Mouse (Mus musculus) fat pad, adult 2 months (tissue): ENCODE results near the gene Mipep.

ENCODE experiments used
- DNase-seq: peaks from one replicate; pipeline ENCODE4 v3.0.0-alpha.2; 2011; ENCODE audit warnings: low read depth, low spot score; ENCODE audit errors: extremely low read depth

Mipep gene

DNA sequence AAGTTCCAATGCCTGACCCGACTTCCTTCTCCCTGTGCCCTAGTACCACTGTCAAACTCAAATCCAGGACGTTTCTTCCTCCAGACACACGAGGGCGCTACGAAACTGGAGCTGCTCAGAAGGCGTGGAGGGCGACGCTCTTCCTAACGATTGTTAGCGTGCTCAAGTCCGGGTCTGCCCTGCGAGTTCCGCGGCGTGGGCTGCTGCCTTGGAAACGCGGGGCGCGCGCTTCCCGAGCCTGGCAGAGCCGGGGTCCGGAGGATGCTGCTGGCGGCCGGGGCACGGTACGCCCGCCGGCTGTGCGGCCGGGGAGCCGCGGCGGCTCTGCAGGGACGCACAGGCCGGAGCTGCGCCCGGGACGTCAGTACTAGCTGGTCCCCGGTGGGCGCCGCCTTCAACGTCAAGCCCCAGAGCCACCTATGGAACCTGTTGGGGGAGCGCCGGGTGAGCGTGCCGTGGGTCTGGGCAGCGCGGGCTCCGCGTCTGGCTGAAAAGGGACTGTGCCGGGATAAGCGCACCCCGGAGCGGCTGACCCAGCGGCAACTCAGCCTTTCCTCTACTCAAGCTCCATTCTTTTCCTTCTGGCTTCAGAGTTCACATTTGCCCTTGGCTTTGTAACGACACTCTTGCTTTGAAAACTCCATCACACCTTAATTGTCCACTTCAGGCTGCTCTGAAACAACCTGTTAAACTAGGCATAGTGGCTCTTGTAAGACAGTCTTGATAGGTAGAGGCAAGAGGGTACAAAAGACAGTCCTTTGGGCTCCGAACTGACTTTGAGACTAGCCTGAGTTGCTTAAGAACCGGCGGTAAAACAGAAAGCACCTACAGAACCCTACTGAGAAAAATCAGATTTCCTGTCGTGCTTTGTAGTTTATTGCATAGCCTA lies at the start of gene Mipep:
TSS of gene Mipep (plus strand) at position 147 of the 889 bp plus-strand sequence.
- peak; percentile 19 for DNase-seq

DNA sequence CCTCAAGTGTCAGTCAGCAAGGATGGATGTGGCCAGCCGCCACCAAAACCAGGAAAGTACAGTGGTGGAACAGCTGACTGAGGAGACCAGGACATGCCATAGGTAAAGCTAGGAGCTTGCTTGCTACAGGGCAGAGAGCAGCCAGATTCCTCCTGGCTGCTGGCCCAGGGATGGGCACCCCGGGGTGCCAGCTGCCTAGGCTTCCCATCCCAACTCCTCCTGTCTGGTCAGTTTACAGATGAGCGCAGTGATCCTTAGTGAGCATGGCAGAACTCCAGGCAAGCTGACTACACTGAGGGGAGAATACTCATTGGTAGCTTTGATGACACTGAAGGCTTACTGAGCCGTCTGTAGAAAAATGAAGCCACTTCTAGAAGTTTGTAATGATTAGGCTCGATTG lies 49.2 kb upstream of the Mipep start:
- no peak for DNase-seq

GRCm38 (mm10) chr14:60735848-60736547 lies 48.4 kb upstream of the Mipep start:
- DNase-seq, result no peak

DNA sequence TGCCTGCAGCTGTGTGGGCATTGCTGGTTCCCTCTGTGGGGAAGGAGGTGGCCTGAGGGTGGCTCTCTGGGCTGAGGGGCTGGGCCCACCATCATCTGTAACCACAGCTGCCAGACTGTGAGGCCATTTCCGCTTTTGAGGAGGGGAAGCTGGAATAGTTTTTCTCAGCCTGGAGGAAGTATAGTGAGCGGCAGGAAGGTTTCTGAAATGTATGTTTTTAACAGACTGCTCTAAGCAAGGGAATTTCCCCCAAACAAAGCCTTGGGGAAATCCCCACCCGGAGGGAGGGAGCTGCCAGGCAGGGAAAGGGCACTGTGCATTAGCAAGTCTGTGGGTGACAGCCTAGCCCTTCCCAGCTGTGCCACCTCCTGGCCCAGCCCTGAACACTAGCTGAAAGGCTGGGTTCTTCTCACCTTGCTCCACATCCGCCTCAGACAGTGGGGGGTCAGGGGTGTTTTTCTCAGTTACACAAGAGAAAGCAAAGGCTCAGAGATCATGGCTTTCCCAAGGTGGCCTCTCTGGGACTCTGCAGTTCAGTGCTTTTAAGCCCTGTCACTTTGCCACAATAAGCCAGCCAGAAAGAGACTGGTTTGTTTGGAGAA lies 47.7 kb upstream of the Mipep start:
- no peak for DNase-seq

DNA sequence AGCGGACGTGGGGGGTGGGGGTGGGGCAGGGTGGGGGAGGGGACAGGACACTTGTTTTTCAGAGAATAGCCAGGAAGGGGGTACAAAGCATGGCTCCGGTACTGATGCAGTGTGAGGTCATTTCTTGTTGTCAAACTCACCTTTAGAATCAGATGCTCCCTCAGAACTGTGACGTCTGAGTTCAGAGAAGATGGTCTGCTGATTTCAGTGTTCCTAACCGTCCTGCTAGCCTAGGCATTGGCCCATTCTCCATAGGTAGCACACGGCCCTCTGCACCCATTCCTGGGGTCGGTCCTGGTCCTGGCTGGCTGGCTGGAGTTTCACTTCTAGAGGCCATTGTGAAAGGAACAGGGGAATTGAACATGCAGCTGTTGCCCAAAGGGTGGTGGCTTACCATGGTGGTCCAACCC lies 47.2 kb upstream of the Mipep start:
- DNase-seq, result no peak

DNA sequence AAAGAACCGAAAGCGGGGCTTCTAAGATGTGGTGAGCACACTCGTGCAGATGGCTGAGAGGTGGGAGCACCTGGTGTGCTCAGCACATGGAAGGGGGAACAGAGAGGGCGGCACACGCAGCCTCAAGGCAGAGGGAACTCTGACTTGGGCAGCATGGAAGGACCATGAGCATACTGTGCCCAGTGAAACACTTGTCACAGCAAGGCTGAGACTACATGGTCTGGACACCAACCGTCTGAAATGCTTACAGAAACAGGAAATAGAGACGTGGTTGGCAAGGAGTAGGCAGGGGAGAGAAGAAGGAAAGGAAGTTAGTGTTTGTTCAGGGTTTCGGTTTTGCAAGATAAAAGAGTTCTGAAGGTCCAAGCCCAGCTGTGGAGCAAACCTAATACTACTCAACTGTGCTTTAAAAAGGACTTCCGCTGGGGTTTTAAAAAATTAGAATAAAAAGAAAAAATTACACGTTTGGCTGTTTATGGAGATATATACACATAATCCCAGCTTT lies 45.9 kb upstream of the Mipep start:
- no peak for DNase-seq

DNA sequence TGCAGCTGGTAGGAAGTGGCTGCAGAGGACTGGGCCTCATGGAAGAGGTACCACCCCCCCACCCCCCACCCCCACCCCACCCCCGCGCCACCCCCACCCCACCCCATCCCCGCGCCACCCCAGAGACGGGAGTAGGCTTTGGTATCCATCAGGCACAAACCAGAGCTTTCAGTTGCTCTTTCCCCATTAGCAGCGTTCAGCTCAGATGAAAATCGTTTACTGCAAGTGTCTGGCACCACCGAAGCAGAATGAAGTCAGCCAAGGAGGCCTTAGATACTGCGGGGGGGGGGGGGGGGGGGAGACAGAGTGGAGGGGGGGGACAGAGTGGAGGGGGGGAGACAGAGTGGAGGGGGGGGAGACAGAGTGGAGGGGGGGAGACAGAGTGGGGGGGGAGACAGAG lies 45.2 kb upstream of the Mipep start:
- DNase-seq, result no peak

GRCm38 (mm10) chr14:60739616-60740015 lies 44.8 kb upstream of the Mipep start:
- DNase-seq, result no peak

- DNase-seq, result no peak
Measured at GRCm38 (mm10) chr14:60740507-60740906, 43.9 kb upstream of the Mipep start.

DNA sequence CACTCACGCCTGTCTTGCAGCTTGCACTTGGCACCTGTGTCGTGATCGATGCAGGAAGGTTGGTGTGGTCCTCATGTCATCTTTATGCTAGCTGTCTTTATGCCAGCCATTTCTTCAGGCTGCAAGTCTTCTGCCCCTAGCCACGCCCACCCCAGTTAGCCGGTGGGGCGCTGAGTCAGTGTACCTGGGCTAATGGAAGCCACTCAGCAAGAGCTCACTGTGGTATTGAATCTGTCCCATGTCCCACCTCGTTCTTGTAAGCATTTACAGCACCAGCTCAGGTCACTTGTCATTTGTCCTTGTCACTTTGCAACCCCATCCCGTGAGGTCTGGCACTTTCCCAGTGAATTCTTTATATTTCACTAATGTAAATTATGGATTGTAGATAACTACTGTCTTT lies 43.3 kb upstream of the Mipep start:
- DNase-seq, result no peak

DNA sequence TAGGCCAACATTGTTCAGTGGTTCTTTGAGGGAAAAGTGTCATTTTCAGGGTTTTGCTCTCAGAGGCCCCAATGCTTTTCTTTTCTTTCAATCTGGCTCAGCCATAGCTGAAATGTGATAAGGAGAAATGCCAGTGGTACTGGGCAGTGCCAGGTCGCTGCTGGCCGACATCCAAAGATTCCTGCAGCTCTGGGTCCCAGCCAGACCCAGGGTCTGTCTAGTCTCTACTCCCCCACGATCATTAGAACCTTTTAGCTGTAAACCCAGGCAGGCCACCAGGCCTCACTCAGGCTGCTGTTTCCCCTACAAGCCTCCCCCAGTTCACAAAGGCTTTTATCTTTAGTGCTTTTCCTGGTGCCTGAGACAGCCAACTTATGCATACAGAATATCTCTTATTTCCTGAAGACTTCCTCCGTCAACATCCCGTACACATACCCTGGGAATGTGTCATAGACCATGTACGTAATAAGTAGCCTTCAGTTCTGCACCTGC lies 42.8 kb upstream of the Mipep start:
- no peak for DNase-seq

DNA sequence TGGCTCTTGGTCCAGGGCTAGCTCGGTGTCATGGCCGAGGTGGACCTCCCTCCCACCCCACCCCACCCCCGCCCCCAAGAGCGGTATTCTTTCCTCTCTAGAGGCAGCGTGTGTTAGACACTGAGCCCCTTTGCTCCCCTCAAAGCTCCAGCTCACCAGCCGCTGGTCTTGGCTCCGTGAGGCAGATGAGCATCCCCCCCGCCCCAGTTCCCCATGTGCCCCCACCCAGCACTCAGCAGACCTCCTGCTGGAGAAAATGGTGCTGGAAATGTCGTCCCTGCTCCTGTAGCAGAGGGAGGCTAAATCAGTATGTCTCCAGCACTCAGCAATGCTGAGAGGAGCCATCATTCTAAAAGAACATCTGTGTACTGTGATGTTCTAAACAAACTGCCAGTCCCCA lies 40.7 kb upstream of the Mipep start:
- DNase-seq, result no peak

DNA sequence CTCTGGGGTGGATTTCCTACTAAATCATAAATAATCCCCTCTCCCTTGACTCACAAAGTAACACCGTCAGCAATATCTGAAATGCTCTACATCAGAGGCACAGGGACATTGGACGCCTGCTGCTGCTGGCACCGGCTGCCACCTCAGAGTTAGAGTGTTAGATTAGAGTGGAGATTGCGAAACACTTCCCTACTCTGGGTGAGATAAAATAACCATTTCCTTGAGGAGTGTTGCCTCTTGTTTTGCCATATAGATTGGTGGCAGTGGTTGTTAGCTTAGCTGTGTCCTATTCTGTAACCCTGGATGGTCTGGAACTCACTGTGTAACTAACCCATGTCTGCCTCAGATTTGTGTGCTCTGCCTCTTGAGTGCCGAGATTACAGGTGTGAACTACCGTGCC lies 39.2 kb upstream of the Mipep start:
- DNase-seq, result no peak

GRCm38 (mm10) chr14:60746141-60746540 lies 38.2 kb upstream of the Mipep start:
- DNase-seq, result no peak

GRCm38 (mm10) chr14:60747154-60747870 lies 37.1 kb upstream of the Mipep start:
- no peak for DNase-seq

- DNase-seq, result no peak
Measured at GRCm38 (mm10) chr14:60749880-60750279, 34.5 kb upstream of the Mipep start.

DNA sequence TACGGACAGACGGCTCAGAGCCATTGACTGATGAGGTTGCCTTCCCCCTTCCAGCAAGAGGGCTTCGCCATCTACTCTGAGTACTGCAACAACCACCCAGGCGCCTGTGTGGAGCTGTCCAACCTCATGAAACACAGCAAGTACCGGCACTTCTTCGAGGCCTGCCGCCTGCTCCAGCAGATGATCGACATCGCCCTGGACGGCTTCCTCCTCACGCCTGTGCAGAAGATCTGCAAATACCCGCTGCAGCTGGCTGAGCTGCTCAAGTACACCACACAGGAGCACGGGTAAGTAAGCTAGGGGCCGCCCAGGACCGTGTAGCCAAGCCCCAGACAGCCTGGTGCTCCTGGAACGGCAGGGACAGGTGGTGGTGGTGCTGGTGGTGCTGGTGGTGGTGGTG lies 32.8 kb upstream of the Mipep start:
- DNase-seq, result no peak

DNA sequence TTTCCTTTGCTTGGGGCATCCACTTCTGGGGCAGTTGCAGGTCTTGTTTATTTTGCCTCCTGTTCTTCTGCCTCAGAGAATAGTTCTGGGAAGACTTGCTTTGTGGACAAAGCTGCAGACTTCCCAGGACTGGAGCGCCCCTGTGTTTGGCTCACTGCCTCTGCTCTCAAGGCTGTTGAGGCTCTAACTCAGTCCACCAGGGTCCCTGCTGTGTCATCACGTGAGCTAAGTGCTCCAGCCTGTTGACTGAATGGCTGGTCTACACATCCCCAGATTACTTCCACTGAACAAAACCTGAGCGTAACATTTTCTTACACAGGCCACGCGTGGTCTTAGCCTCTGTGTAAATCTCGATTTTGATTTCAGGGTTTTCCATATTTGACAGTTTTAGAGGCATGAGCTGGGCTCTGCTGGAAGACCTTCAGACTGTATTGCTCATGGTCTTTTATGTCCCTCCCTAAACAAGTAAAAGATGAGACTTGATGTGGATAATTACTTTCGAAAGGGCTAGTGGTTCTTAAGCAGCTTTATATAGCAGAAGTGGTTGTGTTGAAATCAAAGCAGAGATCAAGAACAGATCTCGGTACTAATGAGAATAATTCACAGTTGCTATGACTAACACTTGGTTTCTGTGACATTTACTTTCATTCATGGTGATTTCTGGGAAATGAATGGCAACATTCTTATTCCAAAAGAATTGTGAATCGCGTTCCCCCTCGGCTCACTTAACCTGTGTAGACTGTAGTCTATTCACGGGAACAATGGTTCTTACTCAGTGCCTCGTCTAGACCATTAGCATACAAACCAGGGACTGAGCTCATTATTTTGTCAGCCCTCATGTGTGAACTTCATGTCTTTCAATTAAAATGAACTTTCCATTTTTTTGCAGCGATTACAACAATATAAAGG lies 31.2 kb upstream of the Mipep start:
- no peak for DNase-seq

DNA sequence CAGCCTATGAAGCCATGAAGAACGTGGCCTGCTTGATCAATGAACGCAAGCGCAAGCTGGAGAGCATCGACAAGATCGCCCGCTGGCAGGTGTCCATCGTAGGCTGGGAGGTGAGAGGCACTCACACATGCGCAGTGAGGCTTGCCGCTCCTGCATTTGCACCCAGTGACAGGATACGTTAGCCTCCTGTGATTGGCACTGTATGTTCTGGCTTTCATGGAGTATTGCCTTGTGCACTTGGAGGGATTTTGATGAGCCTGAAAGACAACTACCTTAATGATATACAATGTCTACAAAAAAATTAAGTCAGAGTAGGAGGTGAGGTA lies 30.6 kb upstream of the Mipep start:
- DNase-seq, result no peak

DNA sequence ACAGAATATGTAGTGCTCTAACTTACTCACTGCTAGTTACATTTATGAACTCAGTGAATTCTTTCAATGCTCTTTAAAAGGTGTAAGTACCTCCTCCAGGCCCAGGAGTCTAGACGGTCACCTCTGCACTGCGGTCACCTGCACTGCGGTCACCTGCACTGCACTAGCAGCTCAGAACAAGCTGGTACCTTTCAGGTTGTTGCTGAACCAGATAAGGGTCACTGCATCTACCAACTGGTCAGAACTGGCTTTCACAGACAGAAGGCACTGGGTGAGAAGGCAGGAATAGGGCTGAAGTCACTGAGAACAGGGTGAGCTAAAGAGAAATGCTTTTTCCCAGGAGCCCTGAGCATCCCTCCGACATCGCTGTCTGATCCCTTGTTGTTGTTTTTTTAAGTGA lies 29.7 kb upstream of the Mipep start:
- no peak for DNase-seq
